Mouse (Mus musculus) erythroblast, embryonic 14.5 days (primary cell): ENCODE data around the gene Agpat2.

Experiments used
- GATA1 ChIP-seq: IDR thresholded peaks from 2 replicates; pipeline ENCODE4 v1.6.1; 2012; ENCODE audit warnings: low read length, inconsistent platforms, mixed read lengths
- TAL1 ChIP-seq: IDR thresholded peaks from 3 replicates; pipeline ENCODE4 v1.6.1; 2012; ENCODE audit warnings: low read length, inconsistent platforms, mixed read lengths

DNA sequence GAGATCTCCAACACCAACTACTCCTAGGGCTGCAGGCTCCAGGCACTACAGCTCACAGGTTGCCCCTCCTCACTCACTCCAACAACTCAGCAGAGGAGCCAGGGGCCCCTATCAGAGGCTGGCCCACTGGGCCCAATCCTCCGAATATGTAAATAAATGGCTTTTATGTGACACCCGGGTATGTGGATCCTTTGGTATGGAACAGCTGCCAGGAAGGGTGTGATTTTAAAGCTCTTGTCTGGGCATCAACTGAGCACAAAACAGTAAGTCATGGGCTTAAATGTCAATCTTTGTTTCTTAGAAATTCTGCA lies 32.1 kb upstream of the Agpat2 start:
- no peak for TF ChIP-seq GATA1
- TF ChIP-seq TAL1, result no peak
